Mouse (Mus musculus): ENCODE measurements at regions not wholly inside any gene's neighbourhood (a gene's known extent, or its start where the extent isn't known, plus 50 kb on each side); places are given as distances from the start of the nearest gene placed in this dataset.

DNA sequence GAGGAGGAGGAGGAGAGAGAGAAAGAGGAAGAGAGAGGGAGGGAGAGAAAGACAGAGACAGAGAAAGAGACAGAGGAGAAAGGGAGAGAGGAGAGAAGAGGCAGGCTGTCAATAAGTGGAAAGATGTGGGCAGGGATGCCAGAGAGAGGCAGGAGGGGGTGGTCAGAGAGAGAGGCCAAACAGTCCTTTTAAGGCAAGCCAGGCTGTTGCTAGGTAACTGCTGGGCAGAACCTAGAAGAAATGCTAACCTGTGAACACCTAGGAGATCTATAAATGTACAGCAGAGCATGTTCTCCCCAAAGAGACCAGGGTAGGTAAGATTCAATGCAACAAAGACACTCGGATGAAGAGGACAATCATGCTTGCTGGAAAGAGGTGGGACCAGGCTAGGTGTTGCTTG, 417.9 kb upstream of the Gm10131 start:
- Histone ChIP-seq H3K4me1 (no peaks in the 10 kb centered on the region), H3K9me3 (replicated peaks) (no peaks in the 10 kb centered on the region), H3K27me3 (replicated peaks) (no peaks in the 10 kb centered on the region), H3K4me3 (no peak overlapping the region), H3K4me2 (no peak overlapping the region), H3K9ac (no peak overlapping the region), H3K36me3 (no peaks in the 10 kb centered on the region), H3K27ac (no peak overlapping the region)
- ATAC-seq, result no peak
- WGBS (ENCODE audit: insufficient replicate concordance), result 56% methylated on average over 1 of the region's 1 CpGs

DNA sequence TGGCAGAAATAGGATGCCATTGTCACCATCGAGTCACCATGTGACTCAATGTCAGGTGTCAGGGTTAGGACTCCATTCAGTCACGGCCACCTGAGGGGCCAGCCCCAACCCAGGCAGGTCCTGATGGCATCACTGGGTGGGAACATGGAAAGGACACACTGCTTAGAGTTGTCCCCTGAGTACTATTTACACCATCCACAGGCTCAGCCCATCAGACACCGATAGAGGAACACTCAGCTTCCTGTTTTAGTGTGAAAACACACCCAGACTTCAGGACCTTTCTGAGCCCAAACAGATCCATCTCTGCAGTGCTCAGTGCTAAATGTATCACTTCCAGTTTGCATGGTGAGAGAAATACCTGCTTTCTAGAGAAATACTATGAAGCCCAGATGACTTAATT, 416.7 kb upstream of the Gm10131 start:
- no peak overlapping the region for H3K9ac ChIP-seq
- no peak for ATAC-seq
- no peaks in the 10 kb centered on the region for H3K9me3 ChIP-seq (replicated peaks)
- no peaks in the 10 kb centered on the region for H3K4me1 ChIP-seq
- H3K4me2 ChIP-seq, result no peak overlapping the region
- no peak overlapping the region for H3K4me3 ChIP-seq
- H3K27ac ChIP-seq, result no peak overlapping the region
- H3K27me3 ChIP-seq (replicated peaks), result no peaks in the 10 kb centered on the region
- WGBS (ENCODE audit: insufficient replicate concordance), result 46% methylated on average over 3 of the region's 3 CpGs
- no peaks in the 10 kb centered on the region for H3K36me3 ChIP-seq

- no peaks in the 10 kb centered on the region for H3K36me3 ChIP-seq
- H3K9ac ChIP-seq, result no peak overlapping the region
- no peak overlapping the region for H3K4me3 ChIP-seq
- H3K4me1 ChIP-seq, result no peaks in the 10 kb centered on the region; the same call in 1 of the 2 replicates
- H3K27me3 ChIP-seq (replicated peaks), result no peaks in the 10 kb centered on the region
- WGBS (ENCODE audit: insufficient replicate concordance), result 60% methylated on average over 4 of the region's 4 CpGs
- ATAC-seq, result no peak
- no peak overlapping the region for H3K4me2 ChIP-seq
- H3K27ac ChIP-seq, result no peak overlapping the region
- H3K9me3 ChIP-seq (replicated peaks), result no peaks in the 10 kb centered on the region
These were observed 413.7 kb upstream of the Gm10131 start for GRCm38 (mm10) chr8:34525231-34525630.

DNA sequence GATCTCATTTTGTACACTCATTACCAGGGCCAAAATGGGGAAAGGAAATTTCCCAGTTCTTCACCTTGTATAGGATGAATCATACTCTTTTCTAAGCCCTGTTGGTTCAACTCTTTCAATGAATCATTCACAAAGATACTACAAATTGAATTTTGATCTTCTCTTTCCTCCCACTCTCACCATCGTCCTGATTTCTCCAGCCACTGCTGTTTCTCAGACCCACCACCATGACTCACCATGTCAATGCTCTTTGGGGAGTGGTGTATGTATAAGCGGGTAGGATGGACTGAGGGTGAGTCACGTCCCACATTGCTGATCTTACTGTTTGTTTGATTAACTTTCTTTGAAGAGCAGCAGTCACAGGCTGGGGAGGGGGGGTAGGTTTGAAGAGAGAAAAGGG, 412.3 kb upstream of the Gm10131 start:
- Histone ChIP-seq H3K4me2 (no peak overlapping the region), H3K9me3 (replicated peaks) (no peaks in the 10 kb centered on the region), H3K36me3 (no peaks in the 10 kb centered on the region), H3K9ac (no peak overlapping the region), H3K27ac (no peak overlapping the region), H3K4me1 (no peaks in the 10 kb centered on the region; the same call in 1 of the 2 replicates), H3K27me3 (replicated peaks) (no peaks in the 10 kb centered on the region), H3K4me3 (no peak overlapping the region)
- WGBS (ENCODE audit: insufficient replicate concordance), result 63% methylated on average over 3 of the region's 3 CpGs
- ATAC-seq, result no peak

GRCm38 (mm10) chr8:34521316-34521715, 409.8 kb upstream of the Gm10131 start:
- Histone ChIP-seq H3K36me3 (no peaks in the 10 kb centered on the region), H3K4me3 (no peak overlapping the region), H3K27me3 (replicated peaks) (no peaks in the 10 kb centered on the region), H3K4me1 (no peaks in the 10 kb centered on the region; the same call in 1 of the 2 replicates), H3K4me2 (no peak overlapping the region), H3K9ac (no peak overlapping the region), H3K27ac (no peak overlapping the region), H3K9me3 (replicated peaks) (no peaks in the 10 kb centered on the region)
- ATAC-seq, result 0 out of 2 replicates have a peak, but pooled peaks have one; percentile 32
- 32% methylated on average over 7 of the region's 7 CpGs for WGBS (ENCODE audit: insufficient replicate concordance)

DNA sequence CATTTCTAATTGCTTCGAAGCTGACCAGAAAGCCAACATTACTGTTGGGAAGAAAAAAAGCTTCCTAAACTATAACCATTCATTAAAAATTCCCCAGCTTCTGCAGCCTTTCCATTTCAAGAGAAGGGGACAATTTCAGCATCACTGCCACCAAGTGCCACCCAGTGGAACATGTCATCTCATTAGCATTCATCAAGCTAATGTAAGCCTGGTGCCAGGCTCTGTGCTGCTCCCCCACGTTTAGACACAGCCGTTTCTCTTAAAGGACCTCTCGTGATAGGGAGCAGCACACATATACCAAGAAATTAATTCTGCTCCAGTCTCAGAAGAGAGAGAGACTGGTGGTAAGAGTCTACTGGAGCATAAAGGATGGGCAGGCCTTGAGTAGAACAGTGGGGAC, 409.1 kb upstream of the Gm10131 start:
- Histone ChIP-seq H3K4me2 (no peak overlapping the region), H3K27ac (no peak overlapping the region), H3K4me1 (no peaks in the 10 kb centered on the region; the same call in 1 of the 2 replicates), H3K27me3 (replicated peaks) (no peaks in the 10 kb centered on the region), H3K4me3 (no peak overlapping the region), H3K36me3 (no peaks in the 10 kb centered on the region), H3K9me3 (replicated peaks) (no peaks in the 10 kb centered on the region), H3K9ac (no peak overlapping the region)
- 59% methylated on average over 4 of the region's 4 CpGs for WGBS (ENCODE audit: insufficient replicate concordance)
- ATAC-seq, result no peak

GRCm38 (mm10) chr8:34513459-34514090, 402.0 kb upstream of the Gm10131 start:
- no peak overlapping the region for H3K4me2 ChIP-seq
- no peak overlapping the region for H3K4me3 ChIP-seq
- ATAC-seq, result no peak
- H3K36me3 ChIP-seq, result no peaks in the 10 kb centered on the region
- WGBS (ENCODE audit: insufficient replicate concordance), result 42% methylated on average over 4 of the region's 4 CpGs
- no peak overlapping the region for H3K9ac ChIP-seq
- no peaks in the 10 kb centered on the region for H3K27me3 ChIP-seq (replicated peaks)
- no peaks in the 10 kb centered on the region for H3K4me1 ChIP-seq
- no peak overlapping the region for H3K27ac ChIP-seq
- H3K9me3 ChIP-seq (replicated peaks), result no peaks in the 10 kb centered on the region

GRCm38 (mm10) chr8:34505829-34506555, 394.5 kb upstream of the Gm10131 start:
- H3K9me3 ChIP-seq (replicated peaks), result no peaks in the 10 kb centered on the region
- H3K4me3 ChIP-seq, result no peak overlapping the region
- H3K27me3 ChIP-seq (replicated peaks), result no peaks in the 10 kb centered on the region
- no peak overlapping the region for H3K9ac ChIP-seq
- H3K4me2 ChIP-seq, result no peak overlapping the region
- no peaks in the 10 kb centered on the region for H3K36me3 ChIP-seq
- H3K4me1 ChIP-seq, result no peaks in the 10 kb centered on the region
- ATAC-seq, result no peak
- WGBS (ENCODE audit: insufficient replicate concordance), result 63% methylated on average over 15 of the region's 15 CpGs
- H3K27ac ChIP-seq, result no peak overlapping the region

- 61% methylated on average over 7 of the region's 7 CpGs for WGBS (ENCODE audit: insufficient replicate concordance)
- no peak for ATAC-seq
These were observed 393.6 kb upstream of the Gm10131 start for GRCm38 (mm10) chr8:34505102-34505501.

DNA sequence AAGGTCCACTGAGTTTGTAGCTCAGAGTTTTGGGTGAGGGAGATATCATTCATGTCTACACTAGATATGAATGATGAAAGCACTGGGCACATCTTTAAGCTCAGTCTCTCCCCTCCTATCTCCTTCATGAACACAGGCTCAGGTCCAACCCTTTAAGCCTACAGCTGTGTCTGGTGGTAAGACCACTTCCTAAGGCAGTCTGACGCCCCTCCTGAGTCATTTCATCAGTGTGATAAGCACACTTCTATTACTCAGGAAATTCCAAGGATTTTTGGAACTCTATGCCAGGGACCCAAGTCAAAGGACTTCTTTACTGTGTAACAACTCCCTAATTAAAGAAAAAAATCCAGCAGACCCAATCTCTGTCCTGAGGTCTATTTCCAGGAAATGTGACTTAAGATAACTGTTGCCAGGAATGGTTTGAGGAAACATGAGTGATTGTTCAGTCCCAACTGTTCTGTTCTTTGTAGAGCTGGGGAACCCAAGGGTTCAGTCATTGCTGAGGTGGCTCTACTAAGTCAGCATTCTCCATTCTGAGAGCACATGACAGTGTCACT, 391.1 kb upstream of the Gm10131 start:
- no peaks in the 10 kb centered on the region for H3K36me3 ChIP-seq
- no peaks in the 10 kb centered on the region for H3K9me3 ChIP-seq (replicated peaks)
- WGBS (ENCODE audit: insufficient replicate concordance), result 23% methylated on average over 1 of the region's 1 CpGs
- no peak for ATAC-seq
- no peaks in the 10 kb centered on the region for H3K4me1 ChIP-seq
- H3K4me3 ChIP-seq, result no peak overlapping the region
- H3K4me2 ChIP-seq, result no peak overlapping the region
- no peak overlapping the region for H3K9ac ChIP-seq
- H3K27ac ChIP-seq, result no peak overlapping the region
- no peaks in the 10 kb centered on the region for H3K27me3 ChIP-seq (replicated peaks)

More at GRCm38 (mm10) chr8:34505102-34505501, 393.6 kb upstream of the Gm10131 start:
- Histone ChIP-seq H3K36me3 (no peaks in the 10 kb centered on the region), H3K4me1 (no peaks in the 10 kb centered on the region), H3K4me3 (no peak overlapping the region), H3K27me3 (replicated peaks) (no peaks in the 10 kb centered on the region), H3K27ac (no peak overlapping the region), H3K9ac (no peak overlapping the region), H3K4me2 (no peak overlapping the region), H3K9me3 (replicated peaks) (no peaks in the 10 kb centered on the region)

- H3K9ac ChIP-seq, result no peak overlapping the region
- H3K4me2 ChIP-seq, result no peak overlapping the region
- no peak overlapping the region for H3K4me3 ChIP-seq
- no peaks in the 10 kb centered on the region for H3K9me3 ChIP-seq (replicated peaks)
- H3K4me1 ChIP-seq, result no peaks in the 10 kb centered on the region
- H3K27ac ChIP-seq, result no peak overlapping the region
- ATAC-seq, result no peak
- no peaks in the 10 kb centered on the region for H3K27me3 ChIP-seq (replicated peaks)
- no peaks in the 10 kb centered on the region for H3K36me3 ChIP-seq
- WGBS (ENCODE audit: insufficient replicate concordance), result 56% methylated on average over 3 of the region's 3 CpGs
These were observed 387.7 kb upstream of the Gm10131 start for GRCm38 (mm10) chr8:34499196-34499595.

DNA sequence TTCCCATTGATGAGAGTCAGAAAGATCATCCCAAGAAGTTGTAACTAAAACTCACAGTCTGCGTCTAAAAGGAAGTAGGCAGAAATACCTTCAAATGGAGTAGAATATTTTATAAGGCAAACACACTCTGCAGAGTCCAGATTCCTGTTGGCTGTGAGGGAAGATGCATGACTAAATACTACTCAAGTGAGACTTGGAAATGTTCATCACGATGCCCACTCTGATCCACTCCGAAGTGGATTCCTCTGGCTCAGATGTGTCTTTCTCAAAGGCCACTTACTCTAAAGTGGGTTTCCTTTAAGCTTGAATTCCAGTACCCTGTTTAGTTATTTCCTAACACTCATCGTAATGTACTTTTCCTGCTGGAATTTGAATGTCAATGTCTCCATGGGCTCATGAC, 385.2 kb upstream of the Gm10131 start:
- H3K9me3 ChIP-seq (replicated peaks), result no peaks in the 10 kb centered on the region
- WGBS (ENCODE audit: insufficient replicate concordance), result 76% methylated on average over 4 of the region's 4 CpGs
- no peak overlapping the region for H3K27ac ChIP-seq
- no peaks in the 10 kb centered on the region for H3K27me3 ChIP-seq (replicated peaks)
- no peaks in the 10 kb centered on the region for H3K36me3 ChIP-seq
- H3K9ac ChIP-seq, result no peak overlapping the region
- no peaks in the 10 kb centered on the region for H3K4me1 ChIP-seq
- ATAC-seq, result no peak
- H3K4me3 ChIP-seq, result no peak overlapping the region
- no peak overlapping the region for H3K4me2 ChIP-seq

All from liver, embryonic 12.5 days (tissue).